Mouse (Mus musculus) kidney, postnatal 0 days (tissue): Measurements from ENCODE around the gene Pou2f1. TPM values are rescaled to one million over a fixed set of nuclear protein-coding genes. Genes with fewer than 3 reads are reported as not detected.

Experiments used
- ATAC-seq: fragments of 200-750 bp; cut with Nextera tagmentation; replicated peaks from 2 replicates; pipeline ENCODE4 v1.8.0; 2017; ENCODE audit warnings: low read depth, moderate number of reproducible peaks, moderate TSS enrichment, moderate library complexity; ENCODE audit not compliant: low FRiP score
- DNase-seq: peaks from one replicate; pipeline ENCODE4 v3.0.0-alpha.2; 2016; ENCODE audit warnings: low spot score
- H3K27ac ChIP-seq: fragments of 300-500 bp; sonication (generic); 2 replicates; pipeline ENCODE4 v1.5.1; 2014; ENCODE audit warnings: mild to moderate bottlenecking
- H3K27me3 ChIP-seq: fragments of 300-500 bp; sonication (generic); 2 replicates; pipeline ENCODE4 v1.6.1; 2014; ENCODE audit warnings: low read length, mixed read lengths; ENCODE audit not compliant: insufficient read depth
- H3K36me3 ChIP-seq: fragments of 300-500 bp; sonication (generic); 2 replicates; pipeline ENCODE4 v1.6.1; 2014; ENCODE audit warnings: low read length, mixed read lengths; ENCODE audit not compliant: insufficient read depth
- H3K4me1 ChIP-seq: fragments of 300-500 bp; sonication (generic); replicated peaks from 2 replicates; pipeline ENCODE4 v1.6.1; 2014; ENCODE audit warnings: antibody characterized with exemption, low read length, mixed read lengths; ENCODE audit not compliant: insufficient read depth
- H3K4me2 ChIP-seq: fragments of 300-500 bp; sonication (generic); 2 replicates; pipeline ENCODE4 v1.6.1; 2014; ENCODE audit warnings: mild to moderate bottlenecking, low read length, moderate library complexity, mixed read lengths
- H3K4me3 ChIP-seq: fragments of 300-500 bp; sonication (generic); replicated peaks from 2 replicates; pipeline ENCODE4 v1.5.1; 2014; ENCODE audit warnings: low read depth, low read length
- H3K9ac ChIP-seq: fragments of 300-500 bp; sonication (generic); 2 replicates; pipeline ENCODE4 v1.6.1; 2014; ENCODE audit warnings: low read depth, low read length
- H3K9me3 ChIP-seq: fragments of 300-500 bp; sonication (generic); replicated peaks from 2 replicates; pipeline ENCODE4 v1.6.1; 2016; ENCODE audit warnings: low read length, inconsistent platforms, mixed read lengths
- CTCF ChIP-seq: IDR thresholded peaks from 2 replicates; pipeline ENCODE4 v1.5.1; 2016; ENCODE audit warnings: antibody characterized with exemption, low read depth, mild to moderate bottlenecking, moderate library complexity
- WGBS: fragments of 180-500 bp; shearing (Covaris S2); extraction: QIAGEN DNeasy Blood & Tissue Kit; methylation state at CpG from one replicate; pipeline ENCODE4 v1.1.7; 2014; 5-methylcytosine and 5-hydroxymethylcytosine counted together
- polyA plus RNA-seq: library from polyadenylated mRNA; unstranded; fragments of >200 nt; fragmentation: Nextera tagmentation; extraction: Ambion mirVana; gene quantifications from 2 replicates; pipeline ENCODE4 v1.2.1, GENCODE M21; 2015

The Pou2f1 gene
- polyA plus RNA-seq, 1 experiment from 2014 or later = 11.6 TPM

- Histone ChIP-seq H3K9ac (no peak overlapping the region), H3K4me2 (no peak overlapping the region), H3K4me3 (no peak overlapping the region), H3K9me3 (no peaks in the 10 kb centered on the region), H3K4me1 (no peaks in the 10 kb centered on the region; the same call in 1 of the 2 replicates), H3K27ac (no peak overlapping the region), H3K36me3 (no peaks in the 10 kb centered on the region), H3K27me3 (no peaks in the 10 kb centered on the region)
- no peak for TF ChIP-seq CTCF
- ATAC-seq (no peak), DNase-seq (no peak)
- WGBS = 50% methylated on average over 4 of the region's 4 CpGs
These were observed 149.3 kb downstream of the Pou2f1 start for GRCm38 (mm10) chr1:165853131-165853721.

- no peaks in the 10 kb centered on the region; the same call in 1 of the 2 replicates for H3K4me1 ChIP-seq
- H3K4me3 ChIP-seq = no peak overlapping the region
- no peak for DNase-seq
- H3K27ac ChIP-seq = no peak overlapping the region
- no peaks in the 10 kb centered on the region for H3K27me3 ChIP-seq
- no peak overlapping the region for H3K4me2 ChIP-seq
- WGBS = 27% methylated on average over 5 of the region's 5 CpGs
- no peak for ATAC-seq
- TF ChIP-seq CTCF = no peak
- no peak overlapping the region for H3K9ac ChIP-seq
- no peaks in the 10 kb centered on the region for H3K9me3 ChIP-seq
- H3K36me3 ChIP-seq = no peaks in the 10 kb centered on the region
These were observed 150.3 kb downstream of the Pou2f1 start for GRCm38 (mm10) chr1:165852131-165852530.

GRCm38 (mm10) chr1:165849458-165850445, 152.7 kb downstream of the Pou2f1 start:
- H3K27ac ChIP-seq = 0 out of 2 replicates have a peak overlapping the region, but pooled peaks have one; percentile 31
- no peak overlapping the region for H3K9ac ChIP-seq
- no peak overlapping the region for H3K4me2 ChIP-seq
- ATAC-seq (0 out of 2 replicates have a peak, but pooled peaks have one; percentile 59), DNase-seq (no peak)
- no peaks in the 10 kb centered on the region for H3K36me3 ChIP-seq
- no peaks in the 10 kb centered on the region for H3K9me3 ChIP-seq
- WGBS = 72% methylated on average over 17 of the region's 17 CpGs
- H3K4me3 ChIP-seq = no peak overlapping the region
- H3K27me3 ChIP-seq = no peaks in the 10 kb centered on the region
- peaks cover 7% of the 10 kb centered on the region; the same call in 1 of the 2 replicates for H3K4me1 ChIP-seq
- TF ChIP-seq CTCF = no peak

- 40% methylated on average over 4 of the region's 4 CpGs for WGBS
- no peak overlapping the region for H3K4me3 ChIP-seq
- H3K9me3 ChIP-seq = no peaks in the 10 kb centered on the region
- H3K4me1 ChIP-seq = peaks cover 7% of the 10 kb centered on the region; the same call in 1 of the 2 replicates
- no peak; the same call in 1 of the 2 replicates for ATAC-seq
- H3K4me2 ChIP-seq = no peak overlapping the region
- 0 out of 2 replicates have a peak overlapping the region, but pooled peaks have one; percentile 31 for H3K27ac ChIP-seq
- no peak for TF ChIP-seq CTCF
- H3K36me3 ChIP-seq = no peaks in the 10 kb centered on the region
- no peaks in the 10 kb centered on the region for H3K27me3 ChIP-seq
- no peak for DNase-seq
- no peak overlapping the region for H3K9ac ChIP-seq
These were observed 153.6 kb downstream of the Pou2f1 start for GRCm38 (mm10) chr1:165848881-165849280.

- ATAC-seq (no peak), DNase-seq (no peak)
- no peaks in the 10 kb centered on the region for H3K36me3 ChIP-seq
- no peak overlapping the region for H3K4me2 ChIP-seq
- WGBS = 77% methylated on average over 8 of the region's 8 CpGs
- H3K4me3 ChIP-seq = no peak overlapping the region
- no peaks in the 10 kb centered on the region for H3K27me3 ChIP-seq
- no peak overlapping the region for H3K27ac ChIP-seq
- H3K9ac ChIP-seq = no peak overlapping the region
- no peak for TF ChIP-seq CTCF
- no peaks in the 10 kb centered on the region for H3K9me3 ChIP-seq
- H3K4me1 ChIP-seq = peaks cover 7% of the 10 kb centered on the region; the same call in 1 of the 2 replicates
These were observed 154.1 kb downstream of the Pou2f1 start for GRCm38 (mm10) chr1:165848417-165848816.

- H3K36me3 ChIP-seq = no peaks in the 10 kb centered on the region
- no peak overlapping the region for H3K27ac ChIP-seq
- TF ChIP-seq CTCF = no peak
- ATAC-seq (no peak), DNase-seq (no peak)
- 3% methylated on average over 14 of the region's 14 CpGs for WGBS
- H3K4me2 ChIP-seq = peak overlapping the region; percentile 100
- H3K9me3 ChIP-seq = no peaks in the 10 kb centered on the region
- 0 out of 2 replicates have a peak, but pooled peaks cover 7% of the 10 kb centered on the region for H3K4me1 ChIP-seq
- H3K9ac ChIP-seq = peak overlapping the region; percentile 23
- no peaks in the 10 kb centered on the region for H3K27me3 ChIP-seq
- peak overlapping the region; percentile 59 for H3K4me3 ChIP-seq
These were observed 157.1 kb downstream of the Pou2f1 start for GRCm38 (mm10) chr1:165845366-165845765.
